Mouse (Mus musculus) midbrain, postnatal 0 days (tissue): ENCODE data around the gene Gaa. TPM values are rescaled to one million over a fixed set of nuclear protein-coding genes. Genes with fewer than 3 reads are reported as not detected.

ENCODE experiments used
- ATAC-seq: fragments of 200-750 bp; cut with Nextera tagmentation; 2 replicates; pipeline ENCODE4 v1.8.0; 2017; ENCODE audit warnings: moderate number of reproducible peaks, mild to moderate bottlenecking, moderate TSS enrichment, moderate library complexity; ENCODE audit not compliant: low FRiP score
- DNase-seq: peaks from one replicate; pipeline ENCODE4 v3.0.0-alpha.2; 2015; ENCODE audit warnings: low spot score
- H3K27ac ChIP-seq: fragments of 300-500 bp; sonication (generic); 2 replicates; pipeline ENCODE4 v1.5.1; 2014; ENCODE audit warnings: low read depth, mild to moderate bottlenecking, low read length, mixed read lengths
- H3K27me3 ChIP-seq: fragments of 300-500 bp; sonication (generic); 2 replicates; pipeline ENCODE4 v1.6.1; 2014; ENCODE audit warnings: low read length, control low read depth, mixed read lengths; ENCODE audit not compliant: insufficient read depth
- H3K36me3 ChIP-seq: fragments of 300-500 bp; sonication (generic); 2 replicates; pipeline ENCODE4 v1.6.1; 2014; ENCODE audit warnings: low read length, control low read depth, mixed read lengths; ENCODE audit not compliant: insufficient read depth
- H3K4me1 ChIP-seq: fragments of 300-500 bp; sonication (generic); 2 replicates; pipeline ENCODE4 v1.6.1; 2014; ENCODE audit warnings: mild to moderate bottlenecking, control low read depth, antibody characterized with exemption, low read length, mixed read lengths; ENCODE audit not compliant: insufficient read depth
- H3K4me2 ChIP-seq: fragments of 300-500 bp; sonication (generic); 2 replicates; pipeline ENCODE4 v1.6.1; 2014; ENCODE audit warnings: low read depth, mild to moderate bottlenecking, low read length, mixed read lengths; ENCODE audit not compliant: poor library complexity, severe bottlenecking
- H3K4me3 ChIP-seq: fragments of 300-500 bp; sonication (generic); 2 replicates; pipeline ENCODE4 v1.5.1; 2014; ENCODE audit warnings: low read depth, mild to moderate bottlenecking, low read length, moderate library complexity
- H3K9ac ChIP-seq: fragments of 300-500 bp; sonication (generic); replicated peaks from 2 replicates; pipeline ENCODE4 v1.6.1; 2014; ENCODE audit warnings: mild to moderate bottlenecking, low read length, moderate library complexity, mixed read lengths; ENCODE audit not compliant: poor library complexity, severe bottlenecking
- H3K9me3 ChIP-seq: fragments of 300-500 bp; sonication (generic); 2 replicates; pipeline ENCODE4 v1.6.1; 2016; ENCODE audit warnings: low read length, control low read depth
- CTCF ChIP-seq: IDR thresholded peaks from 2 replicates; pipeline ENCODE4 v1.5.1; 2016; ENCODE audit warnings: antibody characterized with exemption, mild to moderate bottlenecking
- WGBS: fragments of 180-500 bp; shearing (Covaris S2); extraction: QIAGEN DNeasy Blood & Tissue Kit; methylation state at CpG from one replicate; pipeline ENCODE4 v1.1.7; 2014; 5-methylcytosine and 5-hydroxymethylcytosine counted together
- polyA plus RNA-seq: library from polyadenylated mRNA; unstranded; fragments of >200 nt; fragmentation: Nextera tagmentation; extraction: Ambion mirVana; gene quantifications from 2 replicates; pipeline ENCODE4 v1.2.1, GENCODE M21; 2015
- total RNA-seq: library from RNA; depleted of rRNA; stranded (reverse); fragments of >200 nt; gene quantifications from 2 replicates; pipeline ENCODE4 v1.2.3, GENCODE M21; 2014

The Gaa gene
- total and polyA plus RNA-seq, 2 experiments from 2014 or later, result 154 to 222 TPM

- 50% methylated on average over 16 of the region's 16 CpGs for WGBS
- ATAC-seq (no peak), DNase-seq (peak; percentile 68)
- H3K36me3 ChIP-seq, result no peaks in the 10 kb centered on the region
- no peak overlapping the region for H3K27ac ChIP-seq
- no peak overlapping the region for H3K4me2 ChIP-seq
- no peak overlapping the region for H3K9ac ChIP-seq
- H3K4me3 ChIP-seq, result no peak overlapping the region
- H3K27me3 ChIP-seq, result no peaks in the 10 kb centered on the region
- no peaks in the 10 kb centered on the region for H3K9me3 ChIP-seq
- TF ChIP-seq CTCF, result peak; percentile 88
- H3K4me1 ChIP-seq, result no peaks in the 10 kb centered on the region
Measured at GRCm38 (mm10) chr11:119304904-119305712, 37.4 kb downstream of the Gaa start.

- H3K36me3 ChIP-seq, result no peaks in the 10 kb centered on the region
- H3K4me1 ChIP-seq, result no peaks in the 10 kb centered on the region
- ATAC-seq, result no peak
- H3K9ac ChIP-seq, result no peak overlapping the region
- 65% methylated on average over 13 of the region's 13 CpGs for WGBS
- no peak overlapping the region for H3K27ac ChIP-seq
- TF ChIP-seq CTCF, result 0 out of 2 replicates have a peak, but pooled peaks have one; percentile 5
- H3K4me3 ChIP-seq, result no peak overlapping the region
- H3K9me3 ChIP-seq, result no peaks in the 10 kb centered on the region
- H3K27me3 ChIP-seq, result no peaks in the 10 kb centered on the region; the same call in 1 of the 2 replicates
- H3K4me2 ChIP-seq, result no peak overlapping the region
- no peak for DNase-seq
Measured at GRCm38 (mm10) chr11:119306762-119307657, 39.3 kb downstream of the Gaa start.

GRCm38 (mm10) chr11:119307658-119307867 lies 39.9 kb downstream of the Gaa start, which contains the start of gene Card14:
TSS of gene Card14 (plus strand) at chr11:119307768.
- Histone ChIP-seq H3K9ac (no peak within 1 kb of the TSS), H3K9me3 (no peaks in the 10 kb centered on the region), H3K36me3 (no peaks in the 10 kb centered on the region), H3K27me3 (no peaks in the 10 kb centered on the region; the same call in 1 of the 2 replicates), H3K4me2 (no peak within 1 kb of the TSS), H3K27ac (no peak within 1 kb of the TSS), H3K4me1 (no peaks in the 10 kb centered on the region), H3K4me3 (no peak within 1 kb of the TSS)
- TF ChIP-seq CTCF, result no peak
- no peak for DNase-seq
- no peak for ATAC-seq
- WGBS, result 36% methylated on average over 1 of the region's 1 CpGs

- Histone ChIP-seq H3K27me3 (no peaks in the 10 kb centered on the region; the same call in 1 of the 2 replicates), H3K4me2 (no peak overlapping the region), H3K4me3 (no peak overlapping the region), H3K9me3 (no peaks in the 10 kb centered on the region), H3K9ac (no peak overlapping the region), H3K36me3 (no peaks in the 10 kb centered on the region), H3K4me1 (no peaks in the 10 kb centered on the region), H3K27ac (no peak overlapping the region)
- DNase-seq (no peak), ATAC-seq (no peak)
- whole genome bisulfite sequencing, result 32% methylated on average over 11 of the region's 11 CpGs
- TF ChIP-seq CTCF, result no peak
Measured at GRCm38 (mm10) chr11:119307916-119308315, 40.2 kb downstream of the Gaa start.

- Histone ChIP-seq H3K27me3 (no peaks in the 10 kb centered on the region; the same call in 1 of the 2 replicates), H3K9ac (no peak overlapping the region), H3K9me3 (no peaks in the 10 kb centered on the region), H3K27ac (no peak overlapping the region), H3K36me3 (no peaks in the 10 kb centered on the region), H3K4me3 (no peak overlapping the region), H3K4me2 (no peak overlapping the region), H3K4me1 (no peaks in the 10 kb centered on the region)
- TF ChIP-seq CTCF, result no peak
- ATAC-seq, result no peak
- 18% methylated on average over 8 of the region's 10 CpGs for WGBS
- no peak for DNase-seq
Measured at GRCm38 (mm10) chr11:119310621-119311020, 42.9 kb downstream of the Gaa start.
